Mouse (Mus musculus): ENCODE data around the gene Zbtb20.
"Not testable (repeated sequence)": the region's sequence is repeated elsewhere in the genome, so short reads cannot be mapped to it uniquely, and the experiment has no call there.

The Zbtb20 gene

GRCm38 (mm10) chr16:42938211-42938610 is 62.5 kb downstream of the Zbtb20 start:
- H3K27me3 ChIP-seq (ENCODE audit: control insufficient read depth, insufficient read depth, low read length, poor library complexity, severe bottlenecking) = no peaks in the 10 kb centered on the region

GRCm38 (mm10) chr16:42947016-42947415 is 71.3 kb downstream of the Zbtb20 start:
- Histone ChIP-seq H3K36me3 (ENCODE audit: control insufficient read depth, insufficient read depth, low read length, poor library complexity, severe bottlenecking) (no peaks in the 10 kb centered on the region), H3K27me3 (ENCODE audit: control insufficient read depth, insufficient read depth, low read length, poor library complexity, severe bottlenecking) (no peaks in the 10 kb centered on the region)
- DNase-seq (ENCODE audit: low read depth, low spot score) = no peak

More at GRCm38 (mm10) chr16:42938211-42938610, 62.5 kb downstream of the Zbtb20 start:
- H3K36me3 ChIP-seq (ENCODE audit: control insufficient read depth, insufficient read depth, low read length, poor library complexity, severe bottlenecking) = no peaks in the 10 kb centered on the region
- no peak for DNase-seq (ENCODE audit: low read depth, low spot score)

- not testable (repeated sequence) for H3K36me3 ChIP-seq (ENCODE audit: control insufficient read depth, insufficient read depth, low read length, poor library complexity, severe bottlenecking); DNase-seq (ENCODE audit: low read depth, low spot score); H3K27me3 ChIP-seq (ENCODE audit: control insufficient read depth, insufficient read depth, low read length, poor library complexity, severe bottlenecking)
Measured at GRCm38 (mm10) chr16:42955401-42955800, 79.7 kb downstream of the Zbtb20 start.

- DNase-seq (ENCODE audit: low read depth, low spot score) = no peak
- Histone ChIP-seq H3K27me3 (ENCODE audit: control insufficient read depth, insufficient read depth, low read length, poor library complexity, severe bottlenecking) (no peaks in the 10 kb centered on the region), H3K36me3 (ENCODE audit: control insufficient read depth, insufficient read depth, low read length, poor library complexity, severe bottlenecking) (no peaks in the 10 kb centered on the region)
Measured at GRCm38 (mm10) chr16:42972872-42973271, 97.2 kb downstream of the Zbtb20 start.

GRCm38 (mm10) chr16:42998896-42999295 is 123.2 kb downstream of the Zbtb20 start:
- DNase-seq (ENCODE audit: low read depth, low spot score) = no peak
- no peaks in the 10 kb centered on the region for H3K27me3 ChIP-seq (ENCODE audit: control insufficient read depth, insufficient read depth, low read length, poor library complexity, severe bottlenecking)
- no peaks in the 10 kb centered on the region for H3K36me3 ChIP-seq (ENCODE audit: control insufficient read depth, insufficient read depth, low read length, poor library complexity, severe bottlenecking)

- no peaks in the 10 kb centered on the region for H3K36me3 ChIP-seq (ENCODE audit: control insufficient read depth, insufficient read depth, low read length, poor library complexity, severe bottlenecking)
- DNase-seq (ENCODE audit: low read depth, low spot score) = no peak
- H3K27me3 ChIP-seq (ENCODE audit: control insufficient read depth, insufficient read depth, low read length, poor library complexity, severe bottlenecking) = no peaks in the 10 kb centered on the region
Measured at GRCm38 (mm10) chr16:43026351-43026750, 150.7 kb downstream of the Zbtb20 start.

- no peaks in the 10 kb centered on the region for H3K36me3 ChIP-seq (ENCODE audit: control insufficient read depth, insufficient read depth, low read length, poor library complexity, severe bottlenecking)
- no peaks in the 10 kb centered on the region for H3K27me3 ChIP-seq (ENCODE audit: control insufficient read depth, insufficient read depth, low read length, poor library complexity, severe bottlenecking)
- no peak for DNase-seq (ENCODE audit: low read depth, low spot score)
Measured at GRCm38 (mm10) chr16:43029243-43029642, 153.6 kb downstream of the Zbtb20 start.

- Histone ChIP-seq H3K27me3 (ENCODE audit: control insufficient read depth, insufficient read depth, low read length, poor library complexity, severe bottlenecking) (no peaks in the 10 kb centered on the region), H3K36me3 (ENCODE audit: control insufficient read depth, insufficient read depth, low read length, poor library complexity, severe bottlenecking) (no peaks in the 10 kb centered on the region)
- DNase-seq (ENCODE audit: low read depth, low spot score) = no peak
Measured at GRCm38 (mm10) chr16:43035709-43036108, 160.0 kb downstream of the Zbtb20 start.

- DNase-seq (ENCODE audit: low read depth, low spot score) = no peak
- no peaks in the 10 kb centered on the region for H3K36me3 ChIP-seq (ENCODE audit: control insufficient read depth, insufficient read depth, low read length, poor library complexity, severe bottlenecking)
- no peaks in the 10 kb centered on the region for H3K27me3 ChIP-seq (ENCODE audit: control insufficient read depth, insufficient read depth, low read length, poor library complexity, severe bottlenecking)
Measured at GRCm38 (mm10) chr16:43036510-43036909, 160.8 kb downstream of the Zbtb20 start.

GRCm38 (mm10) chr16:43037320-43037719 is 161.6 kb downstream of the Zbtb20 start:
- H3K27me3 ChIP-seq (ENCODE audit: control insufficient read depth, insufficient read depth, low read length, poor library complexity, severe bottlenecking) = no peaks in the 10 kb centered on the region
- DNase-seq (ENCODE audit: low read depth, low spot score) = no peak
- H3K36me3 ChIP-seq (ENCODE audit: control insufficient read depth, insufficient read depth, low read length, poor library complexity, severe bottlenecking) = no peaks in the 10 kb centered on the region

GRCm38 (mm10) chr16:43045611-43046010 is 169.9 kb downstream of the Zbtb20 start:
- Histone ChIP-seq H3K27me3 (ENCODE audit: control insufficient read depth, insufficient read depth, low read length, poor library complexity, severe bottlenecking) (no peaks in the 10 kb centered on the region), H3K36me3 (ENCODE audit: control insufficient read depth, insufficient read depth, low read length, poor library complexity, severe bottlenecking) (no peaks in the 10 kb centered on the region)
- no peak for DNase-seq (ENCODE audit: low read depth, low spot score)

GRCm38 (mm10) chr16:43046686-43047085 is 171.0 kb downstream of the Zbtb20 start:
- Histone ChIP-seq H3K27me3 (ENCODE audit: control insufficient read depth, insufficient read depth, low read length, poor library complexity, severe bottlenecking) (no peaks in the 10 kb centered on the region), H3K36me3 (ENCODE audit: control insufficient read depth, insufficient read depth, low read length, poor library complexity, severe bottlenecking) (no peaks in the 10 kb centered on the region)
- DNase-seq (ENCODE audit: low read depth, low spot score) = no peak

GRCm38 (mm10) chr16:43069666-43070295 is 194.1 kb downstream of the Zbtb20 start:
- Histone ChIP-seq H3K36me3 (ENCODE audit: control insufficient read depth, insufficient read depth, low read length, poor library complexity, severe bottlenecking) (no peaks in the 10 kb centered on the region), H3K27me3 (ENCODE audit: control insufficient read depth, insufficient read depth, low read length, poor library complexity, severe bottlenecking) (no peaks in the 10 kb centered on the region)
- no peak for DNase-seq (ENCODE audit: low read depth, low spot score)

- DNase-seq (ENCODE audit: low read depth, low spot score) = no peak
Measured at GRCm38 (mm10) chr16:43071875-43072274, 196.2 kb downstream of the Zbtb20 start.

GRCm38 (mm10) chr16:43072818-43073594 is 197.3 kb downstream of the Zbtb20 start:
- H3K36me3 ChIP-seq (ENCODE audit: control insufficient read depth, insufficient read depth, low read length, poor library complexity, severe bottlenecking) = no peaks in the 10 kb centered on the region
- DNase-seq (ENCODE audit: low read depth, low spot score) = no peak
- no peaks in the 10 kb centered on the region for H3K27me3 ChIP-seq (ENCODE audit: control insufficient read depth, insufficient read depth, low read length, poor library complexity, severe bottlenecking)

More at GRCm38 (mm10) chr16:43071875-43072274, 196.2 kb downstream of the Zbtb20 start:
- no peaks in the 10 kb centered on the region for H3K36me3 ChIP-seq (ENCODE audit: control insufficient read depth, insufficient read depth, low read length, poor library complexity, severe bottlenecking)
- no peaks in the 10 kb centered on the region for H3K27me3 ChIP-seq (ENCODE audit: control insufficient read depth, insufficient read depth, low read length, poor library complexity, severe bottlenecking)

Data from splenic B cell, adult 2 months (primary cell).